Mouse (Mus musculus): ENCODE data around the gene Slc39a5. TPM values are rescaled to one million over a fixed set of nuclear protein-coding genes. Genes with fewer than 3 reads are reported as not detected.

Slc39a5 gene
- polyA plus RNA-seq, 1 experiment from 2014 or later, result 75.1 TPM

GRCm38 (mm10) chr10:128397466-128397865 is 3.6 kb downstream of the Slc39a5 start:
- H3K9ac ChIP-seq (replicated peaks; ENCODE audit: low read length), result no peak overlapping the region
- H3K4me3 ChIP-seq (ENCODE audit: low read length), result no peak overlapping the region

GRCm38 (mm10) chr10:128396716-128397264 is 4.2 kb downstream of the Slc39a5 start:
- 67% methylated on average over 10 of the region's 10 CpGs for WGBS
- Histone ChIP-seq H3K4me1 (ENCODE audit: insufficient read depth, low read length) (peaks cover 10% of the 10 kb centered on the region), H3K4me2 (replicated peaks; ENCODE audit: low read depth, low read length) (no peak overlapping the region), H3K27ac (ENCODE audit: low read length) (no peak overlapping the region), H3K36me3 (ENCODE audit: insufficient read depth, low read length) (peaks cover 21% of the 10 kb centered on the region), H3K9me3 (ENCODE audit: low read length) (no peaks in the 10 kb centered on the region), H3K27me3 (ENCODE audit: insufficient read depth, low read length) (no peaks in the 10 kb centered on the region), H3K9ac (replicated peaks; ENCODE audit: low read length) (no peak overlapping the region), H3K4me3 (ENCODE audit: low read length) (no peak overlapping the region)
- ATAC-seq (ENCODE audit: low FRiP score, low TSS enrichment), result no peak

More at GRCm38 (mm10) chr10:128397466-128397865, 3.6 kb downstream of the Slc39a5 start:
- no peaks in the 10 kb centered on the region for H3K9me3 ChIP-seq (ENCODE audit: low read length)
- WGBS, result 59% methylated on average over 7 of the region's 7 CpGs
- H3K27ac ChIP-seq (ENCODE audit: low read length), result no peak overlapping the region
- H3K4me1 ChIP-seq (ENCODE audit: insufficient read depth, low read length), result peaks cover 10% of the 10 kb centered on the region
- ATAC-seq (ENCODE audit: low FRiP score, low TSS enrichment), result no peak
- peaks cover 15% of the 10 kb centered on the region for H3K36me3 ChIP-seq (ENCODE audit: insufficient read depth, low read length)
- H3K4me2 ChIP-seq (replicated peaks; ENCODE audit: low read depth, low read length), result no peak overlapping the region
- H3K27me3 ChIP-seq (ENCODE audit: insufficient read depth, low read length), result no peaks in the 10 kb centered on the region

- no peak overlapping the region for H3K4me2 ChIP-seq (replicated peaks; ENCODE audit: low read depth, low read length)
These were observed 4.9 kb downstream of the Slc39a5 start for GRCm38 (mm10) chr10:128396017-128396673.

GRCm38 (mm10) chr10:128391850-128392249 is 9.2 kb downstream of the Slc39a5 start:
- Histone ChIP-seq H3K27me3 (ENCODE audit: insufficient read depth, low read length) (no peaks in the 10 kb centered on the region), H3K9me3 (ENCODE audit: low read length) (no peaks in the 10 kb centered on the region), H3K9ac (replicated peaks; ENCODE audit: low read length) (no peak overlapping the region), H3K4me3 (ENCODE audit: low read length) (no peak overlapping the region), H3K4me2 (replicated peaks; ENCODE audit: low read depth, low read length) (no peak overlapping the region), H3K27ac (ENCODE audit: low read length) (no peak overlapping the region), H3K4me1 (ENCODE audit: insufficient read depth, low read length) (no peaks in the 10 kb centered on the region), H3K36me3 (ENCODE audit: insufficient read depth, low read length) (peaks cover 71% of the 10 kb centered on the region)
- no peak for ATAC-seq (ENCODE audit: low FRiP score, low TSS enrichment)
- WGBS, result 77% methylated on average over 6 of the region's 6 CpGs

More at GRCm38 (mm10) chr10:128396017-128396673, 4.9 kb downstream of the Slc39a5 start:
- H3K9ac ChIP-seq (replicated peaks; ENCODE audit: low read length), result no peak overlapping the region
- peaks cover 10% of the 10 kb centered on the region for H3K4me1 ChIP-seq (ENCODE audit: insufficient read depth, low read length)
- WGBS, result 69% methylated on average over 11 of the region's 11 CpGs
- H3K27me3 ChIP-seq (ENCODE audit: insufficient read depth, low read length), result no peaks in the 10 kb centered on the region
- H3K36me3 ChIP-seq (ENCODE audit: insufficient read depth, low read length), result peaks cover 28% of the 10 kb centered on the region
- ATAC-seq (ENCODE audit: low FRiP score, low TSS enrichment), result no peak
- no peak overlapping the region for H3K27ac ChIP-seq (ENCODE audit: low read length)
- H3K9me3 ChIP-seq (ENCODE audit: low read length), result no peaks in the 10 kb centered on the region
- H3K4me3 ChIP-seq (ENCODE audit: low read length), result no peak overlapping the region

- no peak for ATAC-seq (ENCODE audit: low FRiP score, low TSS enrichment)
- H3K9ac ChIP-seq (replicated peaks; ENCODE audit: low read length), result no peak overlapping the region
- no peaks in the 10 kb centered on the region for H3K4me1 ChIP-seq (ENCODE audit: insufficient read depth, low read length)
- no peak overlapping the region for H3K27ac ChIP-seq (ENCODE audit: low read length)
- no peak overlapping the region for H3K4me2 ChIP-seq (replicated peaks; ENCODE audit: low read depth, low read length)
- no peak overlapping the region for H3K4me3 ChIP-seq (ENCODE audit: low read length)
- WGBS, result 83% methylated on average over 12 of the region's 12 CpGs
- H3K27me3 ChIP-seq (ENCODE audit: insufficient read depth, low read length), result no peaks in the 10 kb centered on the region
- H3K36me3 ChIP-seq (ENCODE audit: insufficient read depth, low read length), result peaks cover 78% of the 10 kb centered on the region
- H3K9me3 ChIP-seq (ENCODE audit: low read length), result no peaks in the 10 kb centered on the region
These were observed 10.7 kb downstream of the Slc39a5 start for GRCm38 (mm10) chr10:128390366-128390765.

GRCm38 (mm10) chr10:128389570-128389969 is 11.5 kb downstream of the Slc39a5 start:
- no peak overlapping the region for H3K9ac ChIP-seq (replicated peaks; ENCODE audit: low read length)
- H3K4me2 ChIP-seq (replicated peaks; ENCODE audit: low read depth, low read length), result no peak overlapping the region
- peaks cover 86% of the 10 kb centered on the region for H3K36me3 ChIP-seq (ENCODE audit: insufficient read depth, low read length)
- no peak overlapping the region for H3K27ac ChIP-seq (ENCODE audit: low read length)
- no peaks in the 10 kb centered on the region for H3K4me1 ChIP-seq (ENCODE audit: insufficient read depth, low read length)
- 86% methylated on average over 6 of the region's 6 CpGs for WGBS
- H3K9me3 ChIP-seq (ENCODE audit: low read length), result no peaks in the 10 kb centered on the region
- no peaks in the 10 kb centered on the region for H3K27me3 ChIP-seq (ENCODE audit: insufficient read depth, low read length)
- no peak overlapping the region for H3K4me3 ChIP-seq (ENCODE audit: low read length)
- no peak for ATAC-seq (ENCODE audit: low FRiP score, low TSS enrichment)

GRCm38 (mm10) chr10:128388941-128389340 is 12.1 kb downstream of the Slc39a5 start:
- Histone ChIP-seq H3K4me3 (ENCODE audit: low read length) (no peak overlapping the region), H3K9ac (replicated peaks; ENCODE audit: low read length) (no peak overlapping the region), H3K36me3 (ENCODE audit: insufficient read depth, low read length) (peaks cover 92% of the 10 kb centered on the region), H3K27ac (ENCODE audit: low read length) (no peak overlapping the region), H3K27me3 (ENCODE audit: insufficient read depth, low read length) (no peaks in the 10 kb centered on the region), H3K4me1 (ENCODE audit: insufficient read depth, low read length) (no peaks in the 10 kb centered on the region), H3K9me3 (ENCODE audit: low read length) (no peaks in the 10 kb centered on the region), H3K4me2 (replicated peaks; ENCODE audit: low read depth, low read length) (no peak overlapping the region)
- 88% methylated on average over 14 of the region's 14 CpGs for WGBS
- ATAC-seq (ENCODE audit: low FRiP score, low TSS enrichment), result no peak

- H3K27me3 ChIP-seq (ENCODE audit: insufficient read depth, low read length), result no peaks in the 10 kb centered on the region
- ATAC-seq (ENCODE audit: low FRiP score, low TSS enrichment), result 0 out of 2 replicates have a peak, but pooled peaks have one; percentile 24
- H3K4me2 ChIP-seq (replicated peaks; ENCODE audit: low read depth, low read length), result no peak overlapping the region
- peaks cover 95% of the 10 kb centered on the region for H3K36me3 ChIP-seq (ENCODE audit: insufficient read depth, low read length)
- H3K4me1 ChIP-seq (ENCODE audit: insufficient read depth, low read length), result no peaks in the 10 kb centered on the region
- 93% methylated on average over 7 of the region's 7 CpGs for WGBS
- no peak overlapping the region for H3K27ac ChIP-seq (ENCODE audit: low read length)
- no peak overlapping the region for H3K9ac ChIP-seq (replicated peaks; ENCODE audit: low read length)
- H3K9me3 ChIP-seq (ENCODE audit: low read length), result no peaks in the 10 kb centered on the region
- H3K4me3 ChIP-seq (ENCODE audit: low read length), result no peak overlapping the region
These were observed 15.1 kb downstream of the Slc39a5 start for GRCm38 (mm10) chr10:128385902-128386301.

- no peak overlapping the region for H3K9ac ChIP-seq (replicated peaks; ENCODE audit: low read length)
- no peaks in the 10 kb centered on the region for H3K27me3 ChIP-seq (ENCODE audit: insufficient read depth, low read length)
- no peak overlapping the region for H3K4me3 ChIP-seq (ENCODE audit: low read length)
- no peak overlapping the region for H3K27ac ChIP-seq (ENCODE audit: low read length)
- no peaks in the 10 kb centered on the region for H3K9me3 ChIP-seq (ENCODE audit: low read length)
- no peak for ATAC-seq (ENCODE audit: low FRiP score, low TSS enrichment)
- 91% methylated on average over 8 of the region's 8 CpGs for WGBS
- H3K4me2 ChIP-seq (replicated peaks; ENCODE audit: low read depth, low read length), result no peak overlapping the region
- peaks cover 79% of the 10 kb centered on the region for H3K36me3 ChIP-seq (ENCODE audit: insufficient read depth, low read length)
- peaks cover 15% of the 10 kb centered on the region for H3K4me1 ChIP-seq (ENCODE audit: insufficient read depth, low read length)
These were observed 18.5 kb downstream of the Slc39a5 start for GRCm38 (mm10) chr10:128382482-128382881.

- Histone ChIP-seq H3K27me3 (ENCODE audit: insufficient read depth, low read length) (no peaks in the 10 kb centered on the region), H3K9ac (replicated peaks; ENCODE audit: low read length) (no peak overlapping the region), H3K4me2 (replicated peaks; ENCODE audit: low read depth, low read length) (no peak overlapping the region), H3K36me3 (ENCODE audit: insufficient read depth, low read length) (peaks cover 59% of the 10 kb centered on the region), H3K4me1 (ENCODE audit: insufficient read depth, low read length) (peaks cover 23% of the 10 kb centered on the region), H3K27ac (ENCODE audit: low read length) (no peak overlapping the region), H3K9me3 (ENCODE audit: low read length) (no peaks in the 10 kb centered on the region), H3K4me3 (ENCODE audit: low read length) (no peak overlapping the region)
- WGBS, result 86% methylated on average over 5 of the region's 5 CpGs
- no peak for ATAC-seq (ENCODE audit: low FRiP score, low TSS enrichment)
These were observed 20.5 kb downstream of the Slc39a5 start for GRCm38 (mm10) chr10:128380565-128380964.

Data from kidney, embryonic 16.5 days (tissue).